Mouse (Mus musculus) limb, embryonic 13.5 days (tissue): ENCODE measurements around the gene Tbx4. TPM values are rescaled to one million over a fixed set of nuclear protein-coding genes. Genes with fewer than 3 reads are reported as not detected.
A peak's percentile ranks its signal among the peaks of the same experiment; 100 is the strongest.

Experiments used
- ATAC-seq: fragments of 200-750 bp; cut with Nextera tagmentation; 2 replicates; pipeline ENCODE4 v1.8.0; 2017; ENCODE audit warnings: low read depth, moderate number of reproducible peaks, moderate TSS enrichment; ENCODE audit not compliant: low FRiP score
- H3K27ac ChIP-seq: fragments of 300-500 bp; sonication (generic); 2 replicates; pipeline ENCODE4 v1.5.1; 2015; ENCODE audit warnings: inconsistent platforms, mild to moderate bottlenecking, moderate library complexity
- H3K27me3 ChIP-seq: fragments of 300-500 bp; sonication (generic); 2 replicates; pipeline ENCODE4 v1.6.1; 2015; ENCODE audit warnings: mild to moderate bottlenecking, inconsistent platforms
- H3K36me3 ChIP-seq: fragments of 300-500 bp; sonication (generic); 2 replicates; pipeline ENCODE4 v1.6.1; 2015; ENCODE audit warnings: inconsistent platforms, mild to moderate bottlenecking, moderate library complexity
- H3K4me1 ChIP-seq: fragments of 300-500 bp; sonication (generic); 2 replicates; pipeline ENCODE4 v1.6.1; 2015; ENCODE audit warnings: inconsistent platforms
- H3K4me2 ChIP-seq: fragments of 300-500 bp; sonication (generic); replicated peaks from 2 replicates; pipeline ENCODE4 v1.6.1; 2015; ENCODE audit warnings: inconsistent platforms, mild to moderate bottlenecking, moderate library complexity
- H3K4me3 ChIP-seq: fragments of 300-500 bp; sonication (generic); 2 replicates; pipeline ENCODE4 v1.5.1; 2015; ENCODE audit warnings: moderate library complexity, mild to moderate bottlenecking, inconsistent platforms
- H3K9ac ChIP-seq: fragments of 300-500 bp; sonication (generic); 2 replicates; pipeline ENCODE4 v1.6.1; 2015; ENCODE audit warnings: mild to moderate bottlenecking, inconsistent platforms
- H3K9me3 ChIP-seq: fragments of 300-500 bp; sonication (generic); 2 replicates; pipeline ENCODE4 v1.6.1; 2016; ENCODE audit warnings: inconsistent platforms
- WGBS: fragments of 180-500 bp; shearing (Covaris S2); methylation state at CpG from one replicate; pipeline ENCODE4 v1.1.7; 2015; 5-methylcytosine and 5-hydroxymethylcytosine counted together
- polyA plus RNA-seq: library from polyadenylated mRNA; unstranded; fragments of >200 nt; fragmentation: Nextera tagmentation; extraction: Ambion mirVana; gene quantifications from 2 replicates; pipeline ENCODE4 v1.2.1, GENCODE M21; 2015

Gene Tbx4
- polyA plus RNA-seq, 1 experiment from 2014 or later: 25.1 TPM

DNA sequence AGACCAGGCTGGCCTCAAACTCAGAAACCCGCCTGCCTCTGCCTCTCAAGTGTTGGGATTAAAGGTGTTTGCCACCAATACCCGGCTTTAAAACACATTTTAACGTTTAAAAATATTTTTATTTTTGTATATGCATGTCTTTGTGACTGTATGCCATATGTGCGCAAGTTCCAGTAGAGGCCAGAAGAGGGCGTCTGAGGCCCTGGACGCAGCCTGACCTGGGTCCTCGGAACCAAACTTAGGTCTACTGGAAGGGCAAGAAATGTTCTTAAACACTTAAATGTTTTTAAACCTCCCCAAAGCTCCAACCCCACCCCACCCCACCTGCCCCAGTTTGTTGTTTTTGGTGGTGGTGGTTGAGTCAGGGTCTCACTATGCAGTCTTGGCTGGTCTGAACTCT is 21.9 kb upstream of the Tbx4 start:
- Histone ChIP-seq H3K4me2 (no peak overlapping the region), H3K4me1 (no peaks in the 10 kb centered on the region), H3K36me3 (no peaks in the 10 kb centered on the region), H3K27ac (no peak overlapping the region), H3K9ac (no peak overlapping the region), H3K27me3 (no peaks in the 10 kb centered on the region), H3K4me3 (no peak overlapping the region), H3K9me3 (no peaks in the 10 kb centered on the region)
- 41% methylated on average over 7 of the region's 7 CpGs for WGBS
- ATAC-seq: no peak

GRCm38 (mm10) chr11:85876059-85876788 is 10.0 kb upstream of the Tbx4 start:
- Histone ChIP-seq H3K27ac (peak overlapping the region; percentile 65), H3K4me1 (peaks cover 30% of the 10 kb centered on the region), H3K9me3 (no peaks in the 10 kb centered on the region), H3K4me3 (peak overlapping the region; percentile 28), H3K9ac (no peak overlapping the region), H3K27me3 (no peaks in the 10 kb centered on the region), H3K36me3 (no peaks in the 10 kb centered on the region), H3K4me2 (peak overlapping the region; percentile 58)
- peak; percentile 89 for ATAC-seq
- 10% methylated on average over 24 of the region's 24 CpGs for WGBS

GRCm38 (mm10) chr11:85884498-85884897 is 1.7 kb upstream of the Tbx4 start:
- Histone ChIP-seq H3K4me1 (peaks cover 34% of the 10 kb centered on the region), H3K36me3 (no peaks in the 10 kb centered on the region), H3K4me2 (no peak overlapping the region), H3K9me3 (no peaks in the 10 kb centered on the region), H3K4me3 (no peak overlapping the region), H3K9ac (no peak overlapping the region), H3K27me3 (peaks cover 32% of the 10 kb centered on the region), H3K27ac (no peak overlapping the region)
- no peak for ATAC-seq
- WGBS: 78% methylated on average over 4 of the region's 4 CpGs

DNA sequence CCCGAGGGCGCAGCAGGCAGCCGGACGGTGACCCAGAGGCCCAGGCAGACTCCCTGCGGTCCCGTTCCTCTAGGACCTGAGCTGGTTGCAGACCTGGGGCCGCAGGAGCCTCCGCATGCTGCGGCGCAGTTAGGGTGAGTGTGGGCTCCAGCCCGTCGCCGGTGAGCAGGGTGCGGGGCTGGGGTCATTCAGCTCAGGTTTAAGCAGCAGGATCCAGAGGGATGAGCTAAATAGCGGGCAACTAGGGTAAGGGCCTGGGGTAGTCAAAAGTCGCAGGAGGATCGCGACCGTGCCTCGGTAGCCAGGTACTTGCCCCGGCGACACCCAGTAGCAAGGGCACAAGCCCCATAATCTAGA is 185 bp downstream of the Tbx4 start:
- Histone ChIP-seq H3K9me3 (no peaks in the 10 kb centered on the region), H3K27ac (peak overlapping the region; percentile 88), H3K4me3 (peak overlapping the region; percentile 61), H3K4me2 (peak overlapping the region; percentile 60), H3K27me3 (peaks cover 50% of the 10 kb centered on the region), H3K36me3 (no peaks in the 10 kb centered on the region), H3K4me1 (peaks cover 41% of the 10 kb centered on the region), H3K9ac (peak overlapping the region; percentile 90)
- ATAC-seq: no peak
- WGBS: 4% methylated on average over 22 of the region's 22 CpGs

DNA sequence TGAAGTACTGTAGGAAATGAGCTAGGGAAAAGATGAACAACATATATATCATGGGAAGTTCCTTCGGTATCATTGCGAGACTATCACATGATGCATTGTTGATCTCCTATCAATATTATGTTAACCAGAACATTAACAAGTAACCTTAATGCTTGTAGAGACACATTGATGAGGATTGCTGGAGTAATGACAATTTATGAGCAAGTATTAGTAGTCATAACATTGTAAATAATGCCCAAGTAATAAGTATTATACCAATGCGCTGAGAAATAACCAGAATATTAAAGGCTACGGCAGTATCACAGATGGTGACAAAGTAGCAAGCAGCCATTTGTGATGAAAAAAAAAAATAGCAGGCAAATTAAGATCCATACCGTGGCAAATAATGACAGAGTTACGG is 1.1 kb downstream of the Tbx4 start:
- WGBS: 17% methylated on average over 6 of the region's 6 CpGs
- Histone ChIP-seq H3K27me3 (peaks cover 59% of the 10 kb centered on the region), H3K9ac (peak overlapping the region; percentile 89), H3K36me3 (no peaks in the 10 kb centered on the region), H3K4me1 (peaks cover 50% of the 10 kb centered on the region), H3K4me3 (peak overlapping the region; percentile 56), H3K9me3 (no peaks in the 10 kb centered on the region), H3K4me2 (peak overlapping the region; percentile 76), H3K27ac (no peak overlapping the region)
- no peak for ATAC-seq

DNA sequence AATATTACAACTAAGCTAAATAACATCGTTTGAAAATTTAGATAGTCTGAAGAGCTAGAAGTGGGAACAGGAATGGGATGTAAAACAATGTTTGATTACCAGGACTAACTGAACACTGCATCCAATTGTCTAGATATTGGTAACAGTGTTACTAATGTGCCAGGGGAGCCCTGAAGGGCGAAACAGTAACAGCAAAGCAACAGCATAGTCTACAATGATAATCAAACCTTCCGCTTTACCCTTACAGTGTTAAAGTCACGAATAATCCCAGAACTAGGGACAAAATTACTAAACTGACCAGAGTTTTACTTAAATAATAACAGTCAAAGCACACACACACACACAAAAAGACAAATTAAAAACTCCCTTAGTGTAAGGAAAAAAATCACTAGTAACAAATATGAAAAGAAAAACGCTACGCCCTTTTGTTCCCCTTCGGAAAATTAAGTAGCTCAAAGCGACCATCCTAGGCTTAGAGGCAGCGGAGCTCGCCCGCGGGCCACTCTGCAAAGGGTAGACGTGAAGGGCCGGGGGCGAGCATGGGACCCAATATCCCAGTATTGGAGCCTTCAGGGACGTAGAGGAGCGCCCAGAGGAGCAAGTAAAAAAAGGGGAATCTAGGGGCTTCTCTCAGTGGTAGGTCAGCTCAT is 1.7 kb downstream of the Tbx4 start:
- H3K4me1 ChIP-seq: peaks cover 56% of the 10 kb centered on the region
- H3K4me3 ChIP-seq: peak overlapping the region; percentile 56
- peaks cover 66% of the 10 kb centered on the region for H3K27me3 ChIP-seq
- no peaks in the 10 kb centered on the region for H3K36me3 ChIP-seq
- H3K9ac ChIP-seq: peak overlapping the region; percentile 89
- no peak for ATAC-seq
- peak overlapping the region; percentile 76 for H3K4me2 ChIP-seq
- H3K9me3 ChIP-seq: no peaks in the 10 kb centered on the region
- peak overlapping the region; percentile 91 for H3K27ac ChIP-seq
- 5% methylated on average over 17 of the region's 17 CpGs for WGBS

DNA sequence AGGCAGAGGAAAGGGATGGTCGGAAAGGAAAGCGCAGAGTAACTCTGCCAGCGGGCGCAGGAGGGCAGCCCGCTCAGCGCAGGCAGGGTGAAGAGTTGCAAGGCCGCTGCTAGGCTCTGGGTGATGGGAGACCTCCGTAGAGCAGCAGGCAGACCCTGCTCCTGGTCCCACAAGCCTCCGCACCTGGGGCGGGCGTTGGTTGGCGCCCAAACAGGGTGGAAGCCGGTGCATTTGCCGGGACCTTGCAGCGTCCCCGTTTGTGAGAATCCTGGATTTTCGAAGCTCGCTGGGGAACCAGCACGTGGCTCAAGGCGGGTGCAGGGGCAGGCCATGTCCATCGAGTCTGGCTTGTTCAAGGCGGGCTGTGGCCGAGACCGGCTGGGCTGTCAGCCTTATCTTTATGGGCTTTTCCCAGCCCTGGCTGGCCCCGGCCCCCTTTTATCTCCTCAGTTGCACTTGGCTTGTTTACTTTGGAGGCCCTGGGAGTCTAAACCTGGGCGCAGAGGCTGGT is 2.3 kb downstream of the Tbx4 start:
- Histone ChIP-seq H3K4me3 (peak overlapping the region; percentile 56), H3K4me1 (peaks cover 62% of the 10 kb centered on the region), H3K27me3 (peaks cover 71% of the 10 kb centered on the region), H3K9me3 (no peaks in the 10 kb centered on the region), H3K27ac (peak overlapping the region; percentile 91), H3K36me3 (no peaks in the 10 kb centered on the region), H3K4me2 (peak overlapping the region; percentile 76), H3K9ac (peak overlapping the region; percentile 89)
- WGBS: 4% methylated on average over 26 of the region's 26 CpGs
- ATAC-seq: no peak

GRCm38 (mm10) chr11:85889056-85889729 is 3.0 kb downstream of the Tbx4 start:
- ATAC-seq: no peak
- Histone ChIP-seq H3K4me1 (peaks cover 69% of the 10 kb centered on the region), H3K4me3 (peak overlapping the region; percentile 56), H3K27ac (peak overlapping the region; percentile 91), H3K27me3 (peaks cover 75% of the 10 kb centered on the region), H3K9me3 (no peaks in the 10 kb centered on the region), H3K4me2 (peak overlapping the region; percentile 76), H3K9ac (peak overlapping the region; percentile 89), H3K36me3 (no peaks in the 10 kb centered on the region)
- WGBS: 34% methylated on average over 8 of the region's 8 CpGs

GRCm38 (mm10) chr11:85889730-85890562 is 3.7 kb downstream of the Tbx4 start:
- Histone ChIP-seq H3K27ac (peak overlapping the region; percentile 91), H3K4me3 (peak overlapping the region; percentile 56), H3K9ac (peak overlapping the region; percentile 89), H3K4me1 (peaks cover 76% of the 10 kb centered on the region), H3K4me2 (peak overlapping the region; percentile 76), H3K36me3 (no peaks in the 10 kb centered on the region), H3K9me3 (no peaks in the 10 kb centered on the region), H3K27me3 (peaks cover 75% of the 10 kb centered on the region)
- peak; percentile 52; the same call in 1 of the 2 replicates for ATAC-seq
- 4% methylated on average over 47 of the region's 47 CpGs for WGBS

DNA sequence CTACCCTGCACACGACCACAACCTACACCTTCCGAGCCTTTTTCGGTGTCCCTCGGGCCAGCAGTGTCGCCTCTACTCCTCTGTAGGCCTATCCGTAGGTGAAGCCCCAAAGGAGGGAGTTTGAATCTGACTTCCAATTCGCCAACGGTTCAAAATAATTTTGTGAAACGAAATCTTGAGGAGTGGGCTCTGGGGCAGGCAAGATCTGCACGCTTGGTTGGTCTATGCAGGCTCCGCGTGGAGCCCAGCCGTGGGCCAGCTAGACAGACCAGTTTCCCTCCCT is 4.3 kb downstream of the Tbx4 start:
- WGBS: 10% methylated on average over 13 of the region's 13 CpGs
- ATAC-seq: no peak
- Histone ChIP-seq H3K9me3 (no peaks in the 10 kb centered on the region), H3K27ac (peak overlapping the region; percentile 91), H3K4me2 (peak overlapping the region; percentile 76), H3K4me3 (peak overlapping the region; percentile 56), H3K4me1 (peaks cover 78% of the 10 kb centered on the region), H3K27me3 (peaks cover 72% of the 10 kb centered on the region), H3K9ac (peak overlapping the region; percentile 89), H3K36me3 (no peaks in the 10 kb centered on the region)

DNA sequence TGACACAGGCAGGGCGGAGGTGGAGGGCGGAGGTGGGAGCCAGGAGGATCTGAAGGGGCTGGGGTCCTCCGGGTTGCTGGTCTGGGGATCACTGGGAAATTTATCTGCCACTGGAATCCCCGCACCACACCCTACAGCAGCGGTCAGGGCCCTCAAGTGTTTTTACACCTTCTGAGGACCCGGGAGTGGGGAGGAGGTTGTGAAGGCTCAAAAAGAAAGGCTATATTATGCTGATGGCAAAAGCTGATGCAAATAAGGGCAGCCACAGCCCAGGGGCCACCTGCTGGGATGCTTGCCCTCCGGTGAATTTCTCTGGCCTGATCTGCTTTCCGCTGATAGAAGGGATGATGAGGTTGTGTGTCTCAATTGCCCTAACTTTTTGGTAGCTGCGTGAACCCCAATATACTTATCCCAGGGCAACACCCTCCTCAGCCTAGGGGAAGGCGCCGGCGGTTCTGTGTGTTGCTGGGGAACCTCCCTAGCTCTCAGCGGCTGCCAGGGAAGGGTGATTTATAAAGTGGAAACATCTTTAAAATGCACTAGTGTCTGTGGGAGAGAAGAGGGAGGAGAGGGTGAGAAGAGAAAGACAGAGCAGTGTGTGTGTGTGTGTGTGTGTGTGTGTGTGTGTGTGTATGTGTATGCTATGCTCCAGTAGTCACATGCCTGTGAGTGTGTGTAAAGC is 4.9 kb downstream of the Tbx4 start:
- H3K36me3 ChIP-seq: no peaks in the 10 kb centered on the region
- 4% methylated on average over 13 of the region's 13 CpGs for WGBS
- H3K9ac ChIP-seq: peak overlapping the region; percentile 89
- peak overlapping the region; percentile 91 for H3K27ac ChIP-seq
- H3K27me3 ChIP-seq: peaks cover 69% of the 10 kb centered on the region
- peak overlapping the region; percentile 56 for H3K4me3 ChIP-seq
- peak overlapping the region; percentile 76 for H3K4me2 ChIP-seq
- peaks cover 78% of the 10 kb centered on the region for H3K4me1 ChIP-seq
- ATAC-seq: no peak
- no peaks in the 10 kb centered on the region for H3K9me3 ChIP-seq
